Mouse (Mus musculus) olfactory bulb, adult 2 months (tissue): Measurements from ENCODE around the gene Bmyc. TPM values are rescaled to one million over a fixed set of nuclear protein-coding genes. Genes with fewer than 3 reads are reported as not detected.
A peak's percentile ranks its signal among the peaks of the same experiment; 100 is the strongest.

ENCODE experiments used
- H3K27ac ChIP-seq: fragments of 200-500 bp; 2 replicates; pipeline ENCODE4 v1.5.1; 2012; ENCODE audit warnings: low read depth, low read length; ENCODE audit not compliant: insufficient read depth
- H3K4me1 ChIP-seq: fragments of 200-500 bp; 2 replicates; pipeline ENCODE4 v1.6.1; 2012; ENCODE audit warnings: low read length; ENCODE audit not compliant: control insufficient read depth, insufficient read depth
- H3K4me3 ChIP-seq: fragments of 200-500 bp; 2 replicates; pipeline ENCODE4 v1.5.1; 2012; ENCODE audit warnings: mild to moderate bottlenecking, low read depth, low read length, moderate library complexity; ENCODE audit not compliant: insufficient read depth
- CTCF ChIP-seq: fragments of 200-500 bp; IDR thresholded peaks from 2 replicates; pipeline ENCODE4 v1.5.1; 2012; ENCODE audit warnings: low read depth, mild to moderate bottlenecking, low read length, moderate library complexity; ENCODE audit not compliant: insufficient read depth
- POLR2A ChIP-seq: fragments of 200-500 bp; IDR thresholded peaks from 2 replicates; pipeline ENCODE4 v1.6.1; 2012; ENCODE audit warnings: mild to moderate bottlenecking, low read depth, low read length, moderate library complexity; ENCODE audit not compliant: insufficient read depth
- WGBS: fragments of 180-500 bp; shearing (Covaris S2); methylation state at CpG from one replicate; pipeline ENCODE4 v1.1.7; 2018; 5-methylcytosine and 5-hydroxymethylcytosine counted together
- polyA plus RNA-seq: library from polyadenylated mRNA; stranded (reverse); fragments of >200 nt; gene quantifications from 2 replicates; pipeline ENCODE4 v1.2.4, GENCODE M21; 2012; ENCODE audit warnings: low replicate concordance; ENCODE audit not compliant: missing spikeins, insufficient read depth, insufficient read length

Gene Bmyc
- polyA plus RNA-seq: not detected in 2 replicates

DNA sequence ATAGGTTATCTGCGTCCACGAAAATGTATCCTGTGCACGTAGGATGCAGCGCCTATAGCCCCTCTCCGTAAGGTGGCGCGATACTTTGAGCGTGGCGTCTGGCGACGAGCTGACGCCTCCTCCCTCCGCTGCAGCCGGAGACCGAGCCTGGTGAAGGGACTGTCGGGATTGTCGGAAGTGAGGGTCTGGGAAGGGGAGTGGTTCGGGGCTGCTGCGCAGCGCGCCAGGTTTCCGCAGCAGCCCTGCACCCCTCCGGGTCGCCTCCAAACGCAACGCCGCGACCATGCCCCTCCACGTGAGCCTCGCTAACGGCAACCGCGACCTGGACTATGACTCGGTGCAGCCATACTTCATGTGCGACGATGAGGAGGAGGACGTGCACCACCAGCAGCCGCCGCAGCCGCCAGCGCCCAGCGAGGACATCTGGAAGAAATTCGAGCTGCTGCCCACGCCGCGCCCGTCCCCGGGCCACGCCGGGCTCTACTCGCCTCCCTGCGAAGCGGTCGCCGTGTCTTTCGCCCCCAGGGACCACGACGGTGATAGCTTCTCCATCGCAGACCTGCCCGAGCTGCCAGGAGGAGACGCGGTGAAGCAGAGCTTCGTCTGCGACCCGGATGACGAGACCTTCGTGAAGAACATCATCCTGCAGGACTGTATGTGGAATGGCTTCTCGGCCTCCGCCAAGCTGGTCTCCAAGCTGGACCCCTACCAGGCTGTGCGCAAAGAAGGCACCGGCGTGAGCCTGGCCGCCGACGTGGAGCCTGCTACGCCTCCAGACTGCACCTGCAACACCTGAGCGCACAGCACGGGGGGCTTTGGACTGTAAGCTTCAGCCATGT lies at the start of gene Bmyc:
Gene Bmyc, plus strand, starts transcription at position 97 of the 839 bp plus-strand sequence.
- under 1% methylated on average over 78 of the region's 78 CpGs for WGBS
- peak within 1 kb of the TSS; percentile 66 for H3K27ac ChIP-seq
- H3K4me1 ChIP-seq: peaks cover 19% of the 10 kb centered on the region
- peak within 1 kb of the TSS; percentile 88 for H3K4me3 ChIP-seq
- TF ChIP-seq CTCF: peak; percentile 48; the same call in 1 of the 2 replicates
- peak; percentile 68 for TF ChIP-seq POLR2A

DNA sequence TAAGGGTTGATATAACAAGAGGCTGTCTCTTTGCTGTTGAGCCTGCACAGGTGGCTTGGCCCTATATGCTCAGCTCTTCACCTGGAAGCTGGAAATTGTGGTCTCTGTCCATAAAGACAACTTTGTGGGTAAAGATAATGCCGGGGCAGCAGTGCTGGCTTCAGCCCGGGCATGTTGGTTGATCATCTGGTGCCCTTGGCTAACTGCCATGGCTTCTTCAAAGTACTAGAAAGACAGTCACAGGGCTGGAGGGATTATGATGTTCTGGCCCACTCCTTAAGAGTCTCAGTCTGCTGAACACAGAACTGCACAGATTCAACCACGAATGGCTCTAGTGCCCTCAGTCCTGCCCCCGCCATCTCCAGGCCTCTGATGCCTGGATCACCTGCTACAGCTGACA lies 49.3 kb upstream of the Bmyc start:
- no peaks in the 10 kb centered on the region for H3K4me1 ChIP-seq

DNA sequence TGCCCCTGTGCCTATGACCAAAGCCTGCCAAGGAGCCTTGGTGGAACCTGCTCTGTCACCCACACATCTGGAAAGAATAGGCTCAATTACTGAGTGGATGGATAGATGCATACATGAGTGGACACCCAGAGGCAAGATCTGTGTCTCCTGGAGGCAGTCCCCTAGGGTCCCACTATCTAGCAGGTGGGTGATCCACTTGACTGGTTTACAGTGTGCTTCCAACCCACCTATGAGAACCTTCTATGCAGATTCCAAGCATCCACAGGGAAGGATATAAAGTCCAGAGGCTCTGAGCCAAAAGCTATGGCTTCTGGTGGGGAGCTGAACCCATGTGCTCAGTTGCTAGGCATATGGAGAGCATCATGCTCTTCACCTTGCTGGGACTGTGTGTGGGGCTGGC lies 48.9 kb upstream of the Bmyc start, which contains the start of gene Lcn5:
Gene Lcn5, plus strand, starts transcription at position 301 of the 400 bp plus-strand sequence.
- Histone ChIP-seq H3K4me3 (no peak within 1 kb of the TSS), H3K27ac (no peak within 1 kb of the TSS), H3K4me1 (no peaks in the 10 kb centered on the region)
- TF ChIP-seq POLR2A (no peak), CTCF (no peak)

More for the DNA sequence above, 49.3 kb upstream of the Bmyc start:
- H3K4me3 ChIP-seq: no peak overlapping the region
- 57% methylated on average over 4 of the region's 4 CpGs for WGBS
- H3K27ac ChIP-seq: no peak overlapping the region
- TF ChIP-seq CTCF (no peak), POLR2A (no peak)

DNA sequence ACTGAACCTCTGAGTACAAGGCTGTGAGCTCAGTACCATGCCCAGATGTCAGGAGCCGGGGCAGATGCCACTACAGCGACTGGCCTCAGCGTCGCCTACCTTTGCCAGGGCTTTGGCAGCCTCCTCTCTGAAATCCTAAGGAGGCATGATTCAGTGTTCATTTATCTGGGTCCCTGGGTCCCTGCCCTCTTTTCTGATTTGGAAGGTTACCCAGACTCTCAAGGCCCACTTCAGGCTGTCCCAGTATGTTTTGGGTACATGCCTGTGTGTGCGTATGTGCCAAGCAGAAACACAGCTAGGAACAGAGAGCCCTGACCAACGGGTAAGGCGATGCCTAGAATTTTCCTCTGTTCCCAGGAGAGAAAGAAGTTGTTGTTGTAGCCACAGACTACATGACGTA lies 46.3 kb upstream of the Bmyc start:
- 89% methylated on average over 8 of the region's 8 CpGs for WGBS

DNA sequence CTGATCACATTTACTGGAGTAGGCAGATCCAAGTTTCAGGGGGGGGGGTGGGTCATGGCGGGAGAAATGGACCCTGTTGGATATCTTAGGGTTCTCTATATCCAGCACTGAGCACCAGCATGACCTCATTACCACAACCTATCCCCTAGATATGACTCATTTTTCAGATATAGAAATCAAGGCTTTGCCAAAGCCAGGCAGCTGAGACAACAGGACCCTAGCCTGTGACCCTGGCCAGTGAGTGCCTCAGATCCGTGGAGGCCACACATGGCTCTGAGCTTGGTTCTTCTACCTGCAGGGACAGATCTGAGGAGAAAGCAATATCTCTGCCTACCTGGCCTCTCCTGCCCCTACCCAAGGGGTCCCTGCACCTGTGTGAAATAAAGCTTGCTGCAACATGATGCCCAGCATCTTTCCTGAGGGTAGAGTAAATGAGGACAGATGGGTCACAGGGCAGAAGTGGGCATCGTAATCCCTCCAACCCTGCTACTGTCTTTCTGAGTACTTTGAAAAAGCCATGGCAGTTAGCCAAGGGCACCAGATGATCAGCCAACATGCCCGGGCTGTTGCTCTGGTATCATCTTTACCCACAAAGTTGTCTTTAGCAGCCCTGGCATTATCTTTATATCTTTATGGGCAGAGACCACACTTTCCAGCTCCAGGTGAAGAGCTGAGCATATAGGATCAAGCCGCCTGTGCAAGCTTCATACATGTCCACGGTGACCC lies 45.1 kb upstream of the Bmyc start:
- TF ChIP-seq POLR2A (no peak), CTCF (no peak)
- Histone ChIP-seq H3K4me3 (no peak overlapping the region), H3K4me1 (no peaks in the 10 kb centered on the region), H3K27ac (no peak overlapping the region)
- 75% methylated on average over 6 of the region's 6 CpGs for WGBS

More for the DNA sequence above, 46.3 kb upstream of the Bmyc start:
- H3K4me1 ChIP-seq: no peaks in the 10 kb centered on the region
- TF ChIP-seq POLR2A (no peak), CTCF (no peak)
- H3K4me3 ChIP-seq: no peak overlapping the region
- no peak overlapping the region for H3K27ac ChIP-seq

DNA sequence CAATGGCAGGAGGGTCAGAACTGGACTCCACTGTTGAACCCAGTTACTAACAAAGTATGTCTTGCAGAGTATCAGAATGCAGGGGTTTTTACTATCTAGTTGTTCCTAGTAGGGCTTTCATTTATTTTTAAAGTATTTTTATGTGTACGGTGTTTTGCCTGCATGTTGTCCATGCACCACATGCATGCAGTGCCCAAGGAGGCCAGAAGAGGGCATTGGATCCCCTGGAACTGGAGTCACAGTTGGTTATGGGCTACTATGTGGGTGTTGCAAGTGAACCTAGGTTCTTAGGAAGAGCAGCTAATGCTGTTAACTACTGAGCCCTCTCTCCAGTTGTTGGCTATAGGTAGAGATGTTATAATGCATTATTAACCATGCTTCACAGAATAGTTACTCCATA lies 43.0 kb upstream of the Bmyc start:
- WGBS: 37% methylated on average over 1 of the region's 1 CpGs
- no peaks in the 10 kb centered on the region for H3K4me1 ChIP-seq
- TF ChIP-seq POLR2A (no peak), CTCF (peak; percentile 29; the same call in 1 of the 2 replicates)
- no peak overlapping the region for H3K27ac ChIP-seq
- no peak overlapping the region for H3K4me3 ChIP-seq

DNA sequence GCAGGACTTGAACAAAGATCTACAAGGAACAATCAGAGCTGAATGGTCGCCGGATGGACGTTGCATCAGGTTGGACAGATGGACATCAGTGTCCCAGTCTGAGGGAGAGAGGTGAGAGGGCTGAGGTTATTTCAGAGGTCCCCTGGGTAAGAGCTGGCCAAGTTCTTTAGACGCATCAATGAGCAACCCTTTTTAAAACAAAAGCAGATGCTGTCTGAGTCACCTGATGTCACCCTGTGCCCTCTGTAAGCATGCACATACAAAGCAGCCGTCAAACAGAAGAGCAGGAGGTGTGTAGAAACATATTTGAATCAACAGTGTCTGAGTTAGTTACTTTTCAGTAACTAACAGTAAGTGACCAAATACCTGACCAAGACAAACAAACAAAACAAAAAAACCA lies 42.4 kb upstream of the Bmyc start:
- Histone ChIP-seq H3K4me1 (no peaks in the 10 kb centered on the region), H3K27ac (no peak overlapping the region), H3K4me3 (no peak overlapping the region)
- TF ChIP-seq POLR2A: no peak
- no peak for TF ChIP-seq CTCF
- 87% methylated on average over 5 of the region's 5 CpGs for WGBS

DNA sequence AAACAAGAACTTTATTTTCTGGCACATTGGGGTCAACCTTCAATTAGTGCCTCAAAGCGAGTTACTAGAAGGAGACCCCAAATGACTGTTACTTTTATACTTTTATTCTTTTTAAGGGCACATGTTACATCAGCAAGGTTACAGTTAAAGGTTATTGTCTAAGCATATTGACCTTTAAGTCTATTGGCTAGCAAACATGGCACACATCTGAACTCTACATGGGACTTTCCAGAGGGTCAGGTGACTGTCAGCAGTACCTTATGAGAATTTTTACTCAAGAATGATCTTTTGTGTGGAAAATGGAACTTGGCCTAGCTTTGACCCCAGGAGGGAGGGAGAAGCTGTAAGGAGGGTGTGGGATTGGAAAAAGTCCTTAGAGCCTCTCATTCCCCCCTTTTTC lies 40.0 kb upstream of the Bmyc start:
- TF ChIP-seq CTCF (no peak), POLR2A (no peak)
- Histone ChIP-seq H3K4me1 (no peaks in the 10 kb centered on the region), H3K27ac (no peak overlapping the region), H3K4me3 (no peak overlapping the region)
- WGBS: 63% methylated on average over 1 of the region's 1 CpGs

DNA sequence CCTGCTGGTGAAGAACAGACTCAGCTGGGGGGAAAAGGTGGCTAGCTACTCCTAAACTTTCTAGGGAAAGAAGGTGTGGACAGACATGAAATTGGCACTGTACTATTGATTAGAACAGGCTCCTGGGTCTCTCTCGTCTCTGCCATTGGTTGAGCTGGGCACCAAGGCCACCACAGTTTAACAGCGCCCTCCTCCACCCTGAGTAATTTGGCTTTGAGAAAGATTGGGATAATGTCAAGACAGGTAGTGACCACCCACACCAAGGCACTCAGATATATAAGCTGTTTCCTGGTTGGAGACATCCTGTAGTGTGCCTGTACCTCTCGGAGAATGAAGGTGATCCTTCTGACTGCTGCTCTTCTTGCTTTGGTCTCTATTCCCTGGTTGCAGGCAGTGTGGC lies 30.1 kb upstream of the Bmyc start, which contains the start of gene Lcn6:
Gene Lcn6, plus strand, starts transcription at position 301 of the 400 bp plus-strand sequence.
- H3K4me1 ChIP-seq: no peaks in the 10 kb centered on the region
- 92% methylated on average over 3 of the region's 3 CpGs for WGBS
- no peak for TF ChIP-seq POLR2A
- no peak for TF ChIP-seq CTCF
- H3K4me3 ChIP-seq: no peak within 1 kb of the TSS
- no peak within 1 kb of the TSS for H3K27ac ChIP-seq
